ENCODE assay signal across 15 mouse cellular contexts in genomic region chr1:153152594-153152993, GRCm38 (mm10). TPM values are rescaled to one million over a fixed set of nuclear protein-coding genes. Genes with fewer than 3 reads are reported as not detected.
DNase-seq lines count a peak whose midpoint lies in the region; ATAC-seq and TF ChIP-seq lines count a peak whose summit lies in the region.
"Had no signal": no experiment of that assay in that cellular context is flagged by ENCODE, and none has a peak within 500 bp of the region (broad histone marks: within the 10 kb centered on the region; RNA-seq: fewer than 3 reads in every experiment).

No protein-coding gene starts in this region.

- H3K27me3 ChIP-seq in heart, embryonic 16.5 days (ENCODE audit: control insufficient read depth, insufficient read depth, low read length), result no peaks in the 10 kb centered on the region
- no peaks in the 10 kb centered on the region for H3K27me3 ChIP-seq in limb, embryonic 14.5 days (ENCODE audit: control insufficient read depth, insufficient read depth, low read length)
- H3K27me3 ChIP-seq in limb, embryonic 10.5 days (ENCODE audit: low read depth, poor library complexity, severe bottlenecking), result no peaks in the 10 kb centered on the region
- H3K27me3 ChIP-seq in Patski, result no peaks in the 10 kb centered on the region
- H3K27me3 ChIP-seq: embryonic facial prominence, embryonic 12.5 days; midbrain, embryonic 12.5 days had no signal

- POLR2A ChIA-PET in Patski (lab: Charles Lee), result interaction anchor here (0.6 to 0.7 kb wide), 2 partner anchors 39 to 57 kb away, joined by 3 to 4 read pairs; no protein-coding TSS in a partner anchor

- no peak overlapping the region for H3K9ac ChIP-seq in heart, embryonic 16.5 days (ENCODE audit: low read length)
- H3K9ac ChIP-seq in limb, embryonic 14.5 days (ENCODE audit: low read depth, low read length, severe bottlenecking), result no peak overlapping the region
- H3K9ac ChIP-seq: embryonic facial prominence, embryonic 12.5 days; midbrain, embryonic 12.5 days had no signal

- TF ChIP-seq POLR2A in limb, embryonic 14.5 days (IDR thresholded peaks at IDR 0.05; ENCODE audit: borderline replicate concordance, extremely low read depth, insufficient read depth, insufficient read length), result no peak

- peaks cover 21% of the 10 kb centered on the region for H3K4me1 ChIP-seq in heart, embryonic 16.5 days (ENCODE audit: control insufficient read depth, insufficient read depth, low read length)
- H3K4me1 ChIP-seq in limb, embryonic 14.5 days (ENCODE audit: control insufficient read depth, insufficient read depth, low read length), result 0 out of 2 replicates have a peak, but pooled peaks cover 3% of the 10 kb centered on the region
- H3K4me1 ChIP-seq in limb, embryonic 10.5 days, result no peaks in the 10 kb centered on the region

- H3K4me2 ChIP-seq in heart, embryonic 16.5 days (ENCODE audit: low read depth, low read length), result no peak overlapping the region
- H3K4me2 ChIP-seq in limb, embryonic 14.5 days (replicated peaks; ENCODE audit: low read depth, low read length, severe bottlenecking), result no peak overlapping the region
- H3K4me2 ChIP-seq: embryonic facial prominence, embryonic 12.5 days; liver, embryonic 11.5 days; midbrain, embryonic 12.5 days had no signal

- H3K27ac ChIP-seq in heart, embryonic 16.5 days (ENCODE audit: low read length), result peak overlapping the region; percentile 26; the same call in 1 of the 2 replicates
- H3K27ac ChIP-seq in limb, embryonic 14.5 days (replicated peaks; ENCODE audit: low read depth, low read length), result no peak overlapping the region
- H3K27ac ChIP-seq in limb, embryonic 10.5 days, result no peak overlapping the region
- H3K27ac ChIP-seq: embryonic facial prominence, embryonic 12.5 days; layer of hippocampus, adult 2 months; midbrain, embryonic 12.5 days had no signal

- peak; percentile 29 for DNase-seq in adrenal gland, postnatal 14 days
- no peak for DNase-seq in adrenal gland, adult 8-10 months
- no peak for DNase-seq in heart, adult 11 months
- peak; percentile 9 for DNase-seq in limb, embryonic 14.5 days (ENCODE audit: low spot score)
- DNase-seq in limb, embryonic 10.5 days (ENCODE audit: low spot score), result no peak
- DNase-seq in Patski (ENCODE audit: low read depth, low spot score), result peak; percentile 55
- DNase-seq in testis, postnatal 10 days (ENCODE audit: low spot score), result no peak
- DNase-seq: cerebellum, postnatal 25 days; heart, adult 18-20 months; right cerebral cortex, postnatal 14 days had no signal

- CTCF ChIA-PET in Patski (lab: Charles Lee), result interaction anchor here (0.7 to 1.9 kb wide), 2 partner anchors 8 to 9 kb away, joined by 3 to 5 read pairs; no protein-coding TSS in a partner anchor

- in situ Hi-C loops in Patski (cut with MboI; ENCODE audit: low pct_unique_long_range_greater_than_20kb), result no loop called here

- no peak overlapping the region for H3K4me3 ChIP-seq in heart, embryonic 16.5 days (ENCODE audit: low read length)
- no peak overlapping the region for H3K4me3 ChIP-seq in limb, embryonic 14.5 days (replicated peaks; ENCODE audit: low read length)
- H3K4me3 ChIP-seq in limb, embryonic 10.5 days, result no peak overlapping the region
- H3K4me3 ChIP-seq: embryonic facial prominence, embryonic 12.5 days; layer of hippocampus, adult 2 months; midbrain, embryonic 12.5 days had no signal

- TF ChIP-seq CTCF in Patski (IDR thresholded peaks at IDR 0.05), result no peak

- H3K36me3 ChIP-seq in heart, embryonic 16.5 days (ENCODE audit: control insufficient read depth, insufficient read depth), result no peaks in the 10 kb centered on the region
- H3K36me3 ChIP-seq in limb, embryonic 14.5 days (ENCODE audit: control insufficient read depth, insufficient read depth, low read length), result no peaks in the 10 kb centered on the region
- no peaks in the 10 kb centered on the region for H3K36me3 ChIP-seq in limb, embryonic 10.5 days
- H3K36me3 ChIP-seq: embryonic facial prominence, embryonic 12.5 days; midbrain, embryonic 12.5 days had no signal

- H3K9me3 ChIP-seq in heart, embryonic 16.5 days (replicated peaks; ENCODE audit: control insufficient read depth, low read length), result no peaks in the 10 kb centered on the region
- H3K9me3 ChIP-seq in limb, embryonic 14.5 days (ENCODE audit: control insufficient read depth, low read length), result no peaks in the 10 kb centered on the region
- H3K9me3 ChIP-seq in limb, embryonic 10.5 days (replicated peaks), result no peaks in the 10 kb centered on the region
- H3K9me3 ChIP-seq: embryonic facial prominence, embryonic 12.5 days; midbrain, embryonic 12.5 days had no signal

- no peak for ATAC-seq in heart, embryonic 16.5 days (replicated peaks; ENCODE audit: extremely low read depth, insufficient read depth, low FRiP score)
- ATAC-seq in limb, embryonic 14.5 days (ENCODE audit: low FRiP score, low read depth), result no peak
- peak; percentile 47 for ATAC-seq in Patski

- WGBS in heart, embryonic 16.5 days, result 49% methylated on average over 7 of the region's 7 CpGs
- WGBS in limb, embryonic 14.5 days, result 64% methylated on average over 7 of the region's 7 CpGs
- 91% methylated on average over 7 of the region's 7 CpGs for WGBS in limb, embryonic 10.5 days

RNA-seq across cellular contexts. Expression of gene Lamc2, which starts 33.7 kb away (rescaled TPM):
- total RNA-seq in adrenal gland, postnatal 14 days (2021), result 0.70 and 2.1 TPM in 2 replicates
- total RNA-seq in adrenal gland, adult 8-10 months (2022), result 1 to 10 TPM in 1 of 4 experiments, under 1 TPM in 3; 0.37 to 1.4 (median 0.79) TPM
- 8.8 and 15.1 TPM in 2 replicates for polyA plus RNA-seq in heart, embryonic 16.5 days (2015; fragmentation: Nextera tagmentation; extraction: Ambion mirVana)
- polyA plus RNA-seq in limb, embryonic 14.5 days (2012; rRNA removed), result 4.6 and 4.9 TPM in 2 replicates
- polyA plus RNA-seq in limb, embryonic 14.5 days (2014; fragmentation: Nextera tagmentation; extraction: Ambion mirVana), result 9.9 and 10.6 TPM in 2 replicates
- polyA plus RNA-seq in limb, embryonic 10.5 days (2016; fragmentation: Nextera tagmentation; extraction: Ambion mirVana), result 3.1 and 3.3 TPM in 2 replicates
- polyA plus RNA-seq in Patski (2021), result 5.6 TPM

Comparison
In these comparisons a context has a peak if more than half of its experiments do, and no peak if none do; other contexts are left out.
1. DNase-seq: peak in adrenal gland, postnatal 14 days (single experiment), limb, embryonic 14.5 days (single experiment) and Patski (single experiment); none in adrenal gland, adult 8-10 months (single experiment), heart, adult 11 months (single experiment), limb, embryonic 10.5 days (single experiment) and testis, postnatal 10 days (single experiment).